Mouse (Mus musculus): ENCODE measurements around the gene Vamp8. TPM values are rescaled to one million over a fixed set of nuclear protein-coding genes. Genes with fewer than 3 reads are reported as not detected.

The Vamp8 gene
- total RNA-seq, 1 experiment from 2014 or later = 113 TPM

GRCm38 (mm10) chr6:72373184-72373583 is 17.3 kb downstream of the Vamp8 start:
- DNase-seq = no peak

GRCm38 (mm10) chr6:72371571-72371970 is 18.9 kb downstream of the Vamp8 start:
- DNase-seq = no peak

- peak; percentile 54 for DNase-seq
Observed at GRCm38 (mm10) chr6:72371147-72371546, 19.4 kb downstream of the Vamp8 start.

GRCm38 (mm10) chr6:72370091-72370490 is 20.4 kb downstream of the Vamp8 start:
- DNase-seq = peak; percentile 87

- no peak for DNase-seq
Observed at GRCm38 (mm10) chr6:72369557-72369956, 20.9 kb downstream of the Vamp8 start.

- DNase-seq = no peak
Observed at GRCm38 (mm10) chr6:72367460-72367974, 23.0 kb downstream of the Vamp8 start.

DNA sequence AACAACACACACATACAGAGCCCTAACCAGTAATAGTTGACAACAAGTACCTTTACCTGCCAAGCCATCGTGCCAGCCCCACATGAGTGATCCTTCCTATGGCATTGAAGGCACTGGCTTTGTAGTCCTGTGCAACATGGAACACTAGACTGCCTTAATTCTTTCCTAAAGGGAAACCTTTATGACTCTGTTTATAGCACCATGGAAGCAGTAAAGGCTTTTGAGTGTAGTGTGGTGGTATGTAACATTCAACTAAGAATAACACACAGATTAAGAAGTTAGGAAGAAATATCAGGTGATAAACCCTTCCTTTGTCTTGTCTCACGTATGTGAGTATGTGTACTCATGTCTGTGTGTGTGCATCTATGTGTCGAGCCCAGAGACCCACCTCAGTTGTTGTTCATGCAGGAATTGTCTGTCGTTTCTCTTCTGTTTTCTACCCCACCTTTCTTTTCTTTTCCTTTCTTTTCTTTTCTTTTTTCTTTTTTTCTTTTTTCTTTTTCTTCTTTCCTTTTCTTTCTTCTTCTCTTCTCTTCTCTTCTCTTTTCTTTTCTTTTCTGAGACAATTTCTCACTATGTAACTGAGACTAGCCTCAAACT is 23.6 kb downstream of the Vamp8 start, which contains the start of gene Rnf181:
Gene Rnf181 (minus strand): TSS at position 113 of the 600 bp plus-strand sequence.
- DNase-seq = no peak

- DNase-seq = no peak
Observed at GRCm38 (mm10) chr6:72366304-72366703, 24.2 kb downstream of the Vamp8 start.

DNA sequence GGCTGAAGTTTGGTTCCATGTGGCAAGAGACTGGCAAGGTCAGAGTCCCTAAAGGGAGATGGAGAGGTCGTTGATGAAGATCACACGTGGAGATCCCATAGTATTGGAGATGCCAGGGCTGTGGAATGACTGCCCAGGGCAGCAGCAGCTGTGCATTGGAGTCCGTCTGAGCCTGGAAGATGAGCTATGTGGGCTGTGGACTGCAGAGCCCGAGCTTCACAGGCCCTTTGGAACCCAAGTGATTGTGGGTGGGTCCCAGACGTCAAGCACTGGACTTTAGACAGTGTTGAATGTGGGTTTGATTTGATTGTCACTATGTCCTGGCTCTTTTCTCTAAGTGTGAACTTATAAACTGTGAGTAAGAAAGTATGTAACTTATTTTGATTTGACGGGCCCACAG is 25.5 kb downstream of the Vamp8 start:
- no peak for DNase-seq

- no peak for DNase-seq
Observed at GRCm38 (mm10) chr6:72364009-72364408, 26.5 kb downstream of the Vamp8 start.

- DNase-seq = peak; percentile 97
Observed at GRCm38 (mm10) chr6:72362132-72363028, 28.1 kb downstream of the Vamp8 start.

- peak; percentile 77 for DNase-seq
Observed at GRCm38 (mm10) chr6:72361121-72361551, 29.4 kb downstream of the Vamp8 start.

DNA sequence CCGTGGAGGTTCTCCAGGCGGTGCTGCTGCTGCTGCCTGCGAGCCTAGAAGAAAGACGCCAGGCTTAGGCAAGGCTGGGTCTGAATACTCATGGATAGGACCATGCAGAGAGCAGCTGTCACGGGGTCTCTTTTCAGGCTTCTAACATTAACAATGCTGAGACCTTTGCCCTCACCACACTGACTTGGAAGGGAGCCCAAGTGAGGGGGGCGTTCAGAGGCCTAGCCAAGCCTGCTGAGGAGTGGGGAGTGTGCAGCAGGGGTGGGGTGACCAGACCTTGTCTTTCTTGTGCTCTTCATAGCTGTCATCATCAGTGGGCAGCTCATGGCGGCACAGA is 29.9 kb downstream of the Vamp8 start:
- no peak for DNase-seq

- no peak for DNase-seq
Observed at GRCm38 (mm10) chr6:72359891-72360598, 30.5 kb downstream of the Vamp8 start.

GRCm38 (mm10) chr6:72359343-72359742 is 31.2 kb downstream of the Vamp8 start:
- no peak for DNase-seq

- DNase-seq = no peak
Observed at GRCm38 (mm10) chr6:72358086-72358764, 32.3 kb downstream of the Vamp8 start.

DNA sequence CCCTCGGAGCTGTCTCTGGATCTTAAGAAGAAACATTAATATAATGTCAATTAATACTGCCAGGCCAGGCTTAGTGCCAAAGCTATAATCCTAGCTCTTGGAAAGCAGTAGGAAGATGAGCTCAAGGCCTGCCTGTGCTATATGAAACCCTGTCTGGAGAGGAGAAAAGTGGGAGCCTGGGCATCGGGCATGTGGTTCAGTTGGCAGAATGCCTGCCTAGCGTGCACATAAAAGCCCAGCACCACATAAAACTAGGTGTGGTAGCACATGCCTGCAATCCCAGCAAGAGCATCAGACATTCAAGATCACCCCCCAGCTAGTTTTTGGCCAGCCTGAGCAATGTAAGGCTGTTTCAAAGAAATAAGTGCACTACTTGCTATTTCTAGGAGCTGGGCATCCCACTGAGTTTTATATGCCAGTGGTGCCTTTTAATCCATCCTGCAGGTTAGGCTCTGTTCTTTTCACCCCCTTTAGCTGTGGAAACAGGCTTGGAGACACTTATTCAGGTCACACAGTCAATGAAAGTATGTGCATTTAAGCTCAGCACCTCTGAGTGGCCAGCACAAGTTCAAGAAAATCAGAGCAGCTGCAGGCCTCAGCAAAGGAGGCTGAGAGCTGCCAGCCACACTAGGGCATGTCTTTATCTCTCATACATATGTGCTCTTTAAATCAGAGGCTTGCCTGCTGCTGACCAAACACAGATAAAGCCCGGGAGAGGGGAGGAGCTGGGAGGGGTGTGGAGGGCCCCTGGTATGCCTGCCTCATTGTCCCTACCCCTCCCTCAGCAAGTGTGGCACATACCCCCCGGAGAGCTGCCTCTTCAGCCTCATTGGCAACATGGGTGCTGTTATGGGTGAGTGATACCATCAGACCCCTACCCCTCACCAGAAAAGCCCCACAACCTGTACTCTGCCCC is 33.1 kb downstream of the Vamp8 start:
- no peak for DNase-seq

DNA sequence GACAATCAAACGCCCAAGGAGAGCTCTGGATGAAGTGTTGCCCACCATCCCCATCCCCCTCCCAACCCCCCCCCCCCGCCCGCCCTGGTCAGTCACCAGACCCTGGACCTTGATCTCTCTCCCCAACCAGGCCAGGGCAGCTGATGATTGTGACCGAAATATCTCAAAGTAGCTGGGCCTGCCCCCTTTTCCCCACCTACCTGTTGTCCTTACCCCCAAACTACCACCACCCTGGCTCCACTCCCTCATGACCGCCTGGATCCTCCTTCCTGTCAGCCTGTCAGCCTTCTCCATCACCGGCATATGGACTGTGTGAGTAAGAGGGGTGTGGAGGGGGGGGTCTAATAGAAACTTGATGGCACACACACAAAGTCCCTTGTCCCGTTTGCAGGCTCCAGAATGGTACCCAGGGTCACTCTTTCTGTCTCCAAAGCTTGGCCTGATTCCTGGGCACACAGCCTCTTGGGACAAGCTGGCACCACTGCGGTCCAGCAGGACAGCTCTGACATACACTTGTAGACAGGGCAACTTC is 34.4 kb downstream of the Vamp8 start:
- peak; percentile 63 for DNase-seq

DNA sequence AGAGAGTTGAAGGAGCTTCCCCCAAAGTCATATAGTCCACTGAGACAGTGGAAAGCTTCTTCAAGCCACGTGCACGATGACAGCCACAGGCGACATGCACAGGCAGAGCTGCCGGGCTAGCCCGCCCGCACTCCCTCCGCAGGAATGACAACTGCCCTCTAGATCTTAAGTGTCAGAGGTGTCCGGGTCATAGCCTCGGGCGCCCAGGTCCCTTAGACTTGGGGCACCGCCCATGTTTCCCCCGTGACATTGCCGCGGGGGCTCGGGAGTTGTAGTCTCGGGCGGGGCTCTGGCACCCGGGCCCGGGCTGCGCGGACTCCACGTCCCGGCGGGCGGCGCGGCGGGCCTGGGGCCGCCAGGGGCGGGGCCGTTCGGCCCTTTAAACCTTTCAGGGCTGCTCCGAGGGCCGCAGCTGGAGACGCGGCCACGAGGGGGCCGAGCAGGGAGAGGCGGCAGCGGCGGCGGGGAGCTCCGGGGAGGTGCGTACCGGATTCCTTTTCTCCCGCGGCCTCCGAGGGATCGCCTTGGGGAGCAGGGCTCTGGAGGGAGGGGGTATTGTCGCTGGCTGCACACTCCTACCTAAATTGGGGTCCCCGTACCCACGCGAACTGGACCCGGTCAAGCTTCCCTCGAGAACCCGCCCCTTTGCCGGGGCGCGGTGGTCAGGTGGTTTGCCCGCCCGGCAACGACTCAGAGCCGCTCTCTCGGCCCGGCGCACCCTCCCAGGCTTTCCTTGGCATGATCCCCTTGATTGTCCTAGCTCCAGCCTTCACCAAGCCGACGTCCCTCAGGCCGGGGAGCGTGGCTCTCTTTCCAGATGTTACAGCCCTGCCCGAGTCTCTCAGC is 35.2 kb downstream of the Vamp8 start, which contains the start of gene Tmem150a:
Gene Tmem150a (plus strand): TSS at position 382 of the 846 bp plus-strand sequence.
- peak; percentile 93 for DNase-seq

- DNase-seq = no peak
Observed at GRCm38 (mm10) chr6:72354025-72354424, 36.5 kb downstream of the Vamp8 start.
